Mouse (Mus musculus): Measurements from ENCODE around the gene Gm17334. TPM values are rescaled to one million over a fixed set of nuclear protein-coding genes. Genes with fewer than 3 reads are reported as not detected.

Gm17334 gene
- polyA plus RNA-seq, 1 experiment from 2014 or later, result not detected

DNA sequence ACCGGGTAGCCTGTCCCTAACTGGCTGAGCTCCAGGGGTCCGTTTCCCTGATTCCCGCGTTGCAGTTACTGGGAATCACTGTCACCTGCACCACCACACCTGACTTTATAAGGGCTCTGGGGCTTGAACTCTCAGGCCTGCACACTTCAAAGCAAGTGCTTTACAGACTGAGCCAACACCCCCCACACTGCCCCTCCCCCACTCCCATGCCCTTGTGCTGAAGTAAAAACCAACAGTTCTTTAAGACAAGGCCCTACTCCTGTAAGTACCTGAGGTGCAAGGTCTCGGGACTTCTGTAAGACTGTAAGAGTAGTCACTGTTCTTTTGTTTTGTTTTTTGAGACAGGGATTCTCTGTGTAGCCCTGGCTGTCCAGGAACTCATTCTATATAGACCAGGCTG lies 5.5 kb upstream of the Gm17334 start:
- H3K9me3 ChIP-seq, result no peaks in the 10 kb centered on the region
- H3K4me2 ChIP-seq, result no peak overlapping the region
- no peak overlapping the region for H3K9ac ChIP-seq
- no peak overlapping the region for H3K4me3 ChIP-seq
- no peaks in the 10 kb centered on the region for H3K27me3 ChIP-seq
- no peaks in the 10 kb centered on the region for H3K36me3 ChIP-seq
- 85% methylated on average over 5 of the region's 5 CpGs for WGBS
- H3K27ac ChIP-seq, result no peak overlapping the region
- no peaks in the 10 kb centered on the region for H3K4me1 ChIP-seq (replicated peaks)
- ATAC-seq (ENCODE audit: low FRiP score), result no peak

DNA sequence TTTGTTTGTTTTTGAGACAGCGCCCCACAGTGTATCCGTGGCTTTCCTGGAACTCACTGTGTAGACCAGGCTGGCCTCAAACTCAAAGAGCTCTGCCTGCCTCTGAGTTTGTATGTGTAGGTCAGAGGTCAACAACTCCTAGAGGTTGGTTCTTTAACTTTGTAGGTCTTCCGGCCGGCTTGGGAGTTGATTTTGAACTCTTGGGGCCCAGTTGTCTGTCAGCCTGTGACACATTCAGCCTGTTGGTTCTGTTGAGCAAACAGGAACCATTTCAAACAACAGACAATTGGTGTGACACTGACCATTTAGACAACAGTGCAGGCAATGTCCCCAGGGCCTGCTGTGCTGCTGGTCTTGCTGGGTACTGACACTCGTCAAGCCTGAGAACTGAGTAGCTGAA lies 4.7 kb upstream of the Gm17334 start:
- Histone ChIP-seq H3K27ac (no peak overlapping the region), H3K4me2 (no peak overlapping the region), H3K9me3 (no peaks in the 10 kb centered on the region), H3K36me3 (no peaks in the 10 kb centered on the region), H3K9ac (no peak overlapping the region), H3K4me1 (replicated peaks) (no peaks in the 10 kb centered on the region), H3K4me3 (no peak overlapping the region), H3K27me3 (0 out of 2 replicates have a peak, but pooled peaks cover under 1% of the 10 kb centered on the region)
- ATAC-seq (ENCODE audit: low FRiP score), result no peak
- WGBS, result 73% methylated on average over 5 of the region's 5 CpGs

DNA sequence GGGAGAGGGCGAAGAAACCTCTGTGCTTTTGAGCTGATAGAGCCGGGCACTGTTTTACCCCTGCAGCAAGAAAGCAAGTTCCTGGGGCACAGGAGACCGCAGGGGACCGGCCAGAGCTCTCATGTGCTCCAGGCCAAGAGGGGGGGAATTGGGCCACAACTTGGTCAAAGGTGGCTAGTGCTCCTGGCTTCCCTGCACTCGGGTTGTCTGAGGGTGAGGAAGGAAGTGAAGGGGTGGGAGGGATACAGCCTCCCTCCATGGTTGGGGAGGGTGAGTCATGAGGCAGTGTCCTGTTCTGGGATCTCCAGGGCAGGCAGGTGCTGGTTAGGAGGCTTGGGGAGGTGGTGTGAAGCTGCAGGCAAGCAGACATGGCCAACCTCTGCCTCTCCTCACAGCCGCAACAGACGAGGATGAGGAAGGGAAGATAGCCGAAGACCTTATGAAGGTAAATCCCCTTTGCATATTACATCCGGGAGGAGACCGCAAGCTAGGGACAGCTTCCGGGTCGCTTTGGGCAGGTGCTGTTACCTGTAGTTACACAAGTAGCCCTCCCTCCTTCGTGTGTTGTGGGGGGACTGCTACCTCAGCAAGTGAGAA lies 1.8 kb upstream of the Gm17334 start:
- ATAC-seq (ENCODE audit: low FRiP score), result no peak
- Histone ChIP-seq H3K4me3 (no peak overlapping the region), H3K27me3 (peaks cover 21% of the 10 kb centered on the region), H3K9me3 (no peaks in the 10 kb centered on the region), H3K36me3 (no peaks in the 10 kb centered on the region), H3K9ac (no peak overlapping the region), H3K4me2 (no peak overlapping the region), H3K4me1 (replicated peaks) (peaks cover 6% of the 10 kb centered on the region), H3K27ac (no peak overlapping the region)
- 89% methylated on average over 13 of the region's 13 CpGs for WGBS

DNA sequence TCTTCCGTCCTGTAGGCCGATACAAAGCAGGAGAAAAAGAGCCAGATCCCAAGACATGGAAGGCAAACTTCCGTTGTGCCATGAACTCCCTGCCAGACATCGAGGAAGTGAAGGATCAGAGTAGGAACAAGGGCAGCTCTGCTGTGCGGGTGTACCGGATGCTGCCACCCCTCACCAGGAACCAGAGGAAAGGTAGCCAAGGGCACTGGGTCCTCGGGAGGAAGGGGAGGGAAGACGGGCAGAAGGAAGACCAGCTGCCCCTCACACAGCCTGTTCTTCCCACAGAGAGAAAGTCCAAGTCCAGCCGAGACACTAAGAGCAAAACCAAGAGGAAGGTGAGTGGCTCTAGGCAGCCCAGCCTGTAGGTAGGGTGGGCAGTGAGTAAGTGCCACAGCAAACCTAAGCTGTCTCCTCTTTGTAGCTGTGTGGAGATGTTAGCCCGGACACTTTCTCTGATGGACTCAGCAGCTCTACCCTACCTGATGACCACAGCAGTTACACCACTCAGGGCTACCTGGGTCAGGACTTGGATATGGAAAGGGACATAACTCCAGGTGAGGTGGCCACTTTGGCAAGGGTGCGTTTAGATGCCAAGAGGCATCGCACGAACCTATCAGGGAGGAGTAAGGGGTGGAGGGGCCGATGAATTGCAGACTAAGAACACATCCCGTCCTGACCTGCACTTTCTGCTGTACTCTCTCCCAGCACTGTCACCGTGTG lies 814 bp upstream of the Gm17334 start:
- no peak overlapping the region for H3K9ac ChIP-seq
- H3K4me1 ChIP-seq (replicated peaks), result peaks cover 11% of the 10 kb centered on the region

DNA sequence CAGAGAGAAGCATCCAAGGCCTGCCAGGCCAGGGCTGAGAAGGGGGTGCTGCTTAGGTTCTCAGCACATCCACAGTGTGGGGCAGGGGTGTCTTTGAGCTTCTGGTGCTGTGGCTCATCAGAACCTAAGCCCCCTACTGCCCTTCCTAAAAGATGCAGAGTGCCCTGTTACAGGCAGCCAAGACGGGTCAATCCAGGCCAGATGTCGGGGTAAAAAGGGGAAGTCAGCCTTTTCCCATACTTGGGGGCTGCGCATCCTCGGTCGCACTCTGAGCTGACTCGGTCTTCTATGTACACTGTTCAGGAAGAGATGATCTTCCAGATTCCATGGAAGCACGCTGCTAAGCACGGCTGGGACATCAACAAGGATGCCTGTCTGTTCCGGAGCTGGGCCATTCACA lies 451 bp downstream of the Gm17334 start:
- Histone ChIP-seq H3K4me3 (no peak overlapping the region), H3K4me2 (no peak overlapping the region), H3K9ac (no peak overlapping the region), H3K27ac (no peak overlapping the region), H3K27me3 (peaks cover 37% of the 10 kb centered on the region), H3K9me3 (no peaks in the 10 kb centered on the region), H3K4me1 (replicated peaks) (peaks cover 11% of the 10 kb centered on the region), H3K36me3 (no peaks in the 10 kb centered on the region)
- ATAC-seq (ENCODE audit: low FRiP score), result no peak
- 86% methylated on average over 9 of the region's 9 CpGs for WGBS

More for the DNA sequence above, 814 bp upstream of the Gm17334 start:
- Histone ChIP-seq H3K9me3 (no peaks in the 10 kb centered on the region), H3K27ac (no peak overlapping the region), H3K4me3 (no peak overlapping the region), H3K27me3 (peaks cover 28% of the 10 kb centered on the region), H3K36me3 (no peaks in the 10 kb centered on the region), H3K4me2 (no peak overlapping the region)
- ATAC-seq (ENCODE audit: low FRiP score), result no peak
- WGBS, result 89% methylated on average over 16 of the region's 16 CpGs

DNA sequence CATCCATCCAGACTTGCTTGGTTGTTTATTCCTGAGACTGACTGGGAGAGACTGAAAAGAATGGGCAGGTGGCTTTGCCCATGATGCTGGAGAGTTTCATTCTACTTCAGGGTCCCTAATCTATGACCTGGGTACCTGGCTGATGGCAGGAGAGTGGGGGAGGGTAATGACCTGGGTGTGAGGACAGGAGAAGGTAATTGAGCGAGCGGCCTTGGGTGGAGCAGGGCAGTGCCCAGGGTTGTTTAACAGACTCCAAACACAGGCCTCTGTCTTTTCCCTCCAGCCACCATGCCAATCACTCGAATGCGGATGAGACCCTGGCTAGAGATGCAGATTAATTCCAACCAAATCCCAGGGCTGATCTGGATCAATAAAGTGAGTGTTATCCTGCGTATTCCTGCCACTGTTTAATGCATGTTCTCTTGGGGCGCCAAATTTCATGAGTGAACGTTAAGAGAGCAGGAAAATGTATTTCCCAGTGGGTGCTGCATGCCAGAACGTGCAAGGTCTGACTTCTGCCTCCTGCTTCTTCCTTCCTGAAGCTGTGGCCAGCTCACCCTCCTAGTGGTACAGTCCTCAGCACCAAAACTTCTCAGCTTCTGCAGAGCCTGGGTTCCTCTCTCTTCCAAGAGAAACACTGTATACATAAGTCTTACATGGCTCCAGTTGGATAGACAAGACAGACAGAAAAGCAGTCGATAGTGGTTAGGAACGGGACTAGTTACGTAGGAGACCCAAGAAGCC lies 1.8 kb downstream of the Gm17334 start:
- H3K36me3 ChIP-seq, result no peaks in the 10 kb centered on the region
- no peak overlapping the region; the same call in 1 of the 2 replicates for H3K9ac ChIP-seq
- 82% methylated on average over 11 of the region's 11 CpGs for WGBS
- H3K27me3 ChIP-seq, result peaks cover 46% of the 10 kb centered on the region
- H3K9me3 ChIP-seq, result no peaks in the 10 kb centered on the region
- no peak for ATAC-seq (ENCODE audit: low FRiP score)
- H3K4me2 ChIP-seq, result peak overlapping the region; percentile 97
- H3K4me3 ChIP-seq, result peak overlapping the region; percentile 74; the same call in 1 of the 2 replicates
- peaks cover 11% of the 10 kb centered on the region for H3K4me1 ChIP-seq (replicated peaks)
- H3K27ac ChIP-seq, result no peak overlapping the region

DNA sequence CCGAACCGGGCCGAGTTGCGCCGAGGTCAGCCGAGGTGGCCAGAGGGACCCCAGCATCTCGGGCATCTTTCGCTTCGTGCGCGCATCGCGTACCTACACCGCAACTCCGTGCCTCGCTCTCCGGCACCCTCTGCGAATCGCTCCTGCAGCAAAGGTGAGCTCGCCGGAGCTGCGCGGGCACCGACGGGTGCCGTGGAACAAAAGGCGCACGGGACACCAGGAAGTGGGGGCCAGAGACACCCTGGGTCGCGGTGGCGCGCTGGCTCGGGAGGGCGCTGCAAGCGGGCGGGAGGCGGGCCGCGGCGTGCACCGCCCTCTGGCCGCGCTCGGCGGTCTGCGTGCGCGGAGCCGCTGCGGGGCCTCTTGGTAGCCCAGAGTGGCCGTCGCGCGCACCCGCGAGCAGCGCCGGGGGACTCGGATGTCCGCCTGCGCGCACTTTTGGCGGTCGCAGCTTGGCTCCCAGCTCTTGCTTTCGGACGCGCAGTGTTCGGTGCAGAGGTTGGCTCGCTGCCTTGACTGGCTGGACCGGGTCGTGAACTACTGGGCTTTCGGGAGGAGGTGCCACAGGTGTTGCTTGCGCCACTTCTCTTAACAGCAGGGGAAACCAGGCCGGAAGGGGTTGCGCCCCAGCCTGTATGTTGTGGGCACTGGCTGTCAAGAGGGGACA lies 2.7 kb downstream of the Gm17334 start:
- Histone ChIP-seq H3K4me3 (peak overlapping the region; percentile 74), H3K36me3 (no peaks in the 10 kb centered on the region), H3K4me2 (peak overlapping the region; percentile 97), H3K9me3 (no peaks in the 10 kb centered on the region), H3K4me1 (replicated peaks) (peaks cover 11% of the 10 kb centered on the region), H3K9ac (peak overlapping the region; percentile 78), H3K27ac (no peak overlapping the region), H3K27me3 (peaks cover 50% of the 10 kb centered on the region)
- under 1% methylated on average over 75 of the region's 75 CpGs for WGBS
- peak; percentile 85 for ATAC-seq (ENCODE audit: low FRiP score)

DNA sequence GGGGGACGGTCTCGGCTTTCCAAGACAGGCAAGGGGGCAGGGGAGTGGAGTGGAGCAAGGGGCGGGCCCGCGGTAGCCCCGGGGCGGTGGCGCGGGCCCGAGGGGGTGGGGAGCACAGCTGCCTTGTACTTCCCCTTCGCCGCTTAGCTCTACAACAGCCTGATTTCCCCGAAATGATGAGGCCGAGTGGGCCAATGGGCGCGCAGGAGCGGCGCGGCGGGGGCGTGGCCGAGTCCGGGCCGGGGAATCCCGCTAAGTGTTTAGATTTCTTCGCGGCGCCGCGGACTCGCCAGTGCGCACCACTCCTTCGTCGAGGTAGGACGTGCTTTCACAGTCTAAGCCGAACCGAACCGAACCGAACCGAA lies 3.2 kb downstream of the Gm17334 start, which contains the start of gene Irf1:
Irf1 (plus strand) TSS at position 255 of the 365 bp plus-strand sequence.
- no peaks in the 10 kb centered on the region for H3K9me3 ChIP-seq
- H3K36me3 ChIP-seq, result no peaks in the 10 kb centered on the region
- peak within 1 kb of the TSS; percentile 74 for H3K4me3 ChIP-seq
- H3K4me1 ChIP-seq (replicated peaks), result peaks cover 11% of the 10 kb centered on the region
- peak within 1 kb of the TSS; percentile 97 for H3K4me2 ChIP-seq
- ATAC-seq (ENCODE audit: low FRiP score), result peak; percentile 91
- peaks cover 52% of the 10 kb centered on the region for H3K27me3 ChIP-seq
- WGBS, result under 1% methylated on average over 37 of the region's 40 CpGs
- no peak within 1 kb of the TSS for H3K27ac ChIP-seq
- peak within 1 kb of the TSS; percentile 78 for H3K9ac ChIP-seq

DNA sequence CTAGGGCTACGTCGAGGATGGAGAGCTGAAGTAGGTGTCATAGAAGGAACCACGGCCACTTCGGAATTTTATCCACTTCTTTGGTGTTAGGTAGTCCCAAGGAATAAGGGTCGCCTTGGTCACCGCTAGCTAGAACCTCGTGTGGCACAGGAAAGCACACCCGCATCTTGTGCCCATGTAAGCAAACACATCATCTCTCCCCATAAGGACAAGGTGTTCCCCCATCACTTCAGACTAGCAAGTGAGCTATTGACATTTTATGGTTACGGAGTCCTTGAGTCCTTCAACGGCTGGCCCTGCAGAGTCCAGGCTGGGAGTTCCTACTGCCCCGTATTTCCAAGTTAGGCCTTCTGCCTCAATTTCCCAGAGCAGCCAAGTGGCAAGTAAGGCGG lies 3.8 kb downstream of the Gm17334 start:
- Histone ChIP-seq H3K4me3 (peak overlapping the region; percentile 74), H3K9me3 (no peaks in the 10 kb centered on the region), H3K9ac (peak overlapping the region; percentile 78), H3K4me1 (replicated peaks) (peaks cover 13% of the 10 kb centered on the region), H3K27ac (no peak overlapping the region), H3K36me3 (no peaks in the 10 kb centered on the region), H3K27me3 (peaks cover 58% of the 10 kb centered on the region), H3K4me2 (peak overlapping the region; percentile 97)
- WGBS, result 65% methylated on average over 12 of the region's 12 CpGs
- no peak for ATAC-seq (ENCODE audit: low FRiP score)

DNA sequence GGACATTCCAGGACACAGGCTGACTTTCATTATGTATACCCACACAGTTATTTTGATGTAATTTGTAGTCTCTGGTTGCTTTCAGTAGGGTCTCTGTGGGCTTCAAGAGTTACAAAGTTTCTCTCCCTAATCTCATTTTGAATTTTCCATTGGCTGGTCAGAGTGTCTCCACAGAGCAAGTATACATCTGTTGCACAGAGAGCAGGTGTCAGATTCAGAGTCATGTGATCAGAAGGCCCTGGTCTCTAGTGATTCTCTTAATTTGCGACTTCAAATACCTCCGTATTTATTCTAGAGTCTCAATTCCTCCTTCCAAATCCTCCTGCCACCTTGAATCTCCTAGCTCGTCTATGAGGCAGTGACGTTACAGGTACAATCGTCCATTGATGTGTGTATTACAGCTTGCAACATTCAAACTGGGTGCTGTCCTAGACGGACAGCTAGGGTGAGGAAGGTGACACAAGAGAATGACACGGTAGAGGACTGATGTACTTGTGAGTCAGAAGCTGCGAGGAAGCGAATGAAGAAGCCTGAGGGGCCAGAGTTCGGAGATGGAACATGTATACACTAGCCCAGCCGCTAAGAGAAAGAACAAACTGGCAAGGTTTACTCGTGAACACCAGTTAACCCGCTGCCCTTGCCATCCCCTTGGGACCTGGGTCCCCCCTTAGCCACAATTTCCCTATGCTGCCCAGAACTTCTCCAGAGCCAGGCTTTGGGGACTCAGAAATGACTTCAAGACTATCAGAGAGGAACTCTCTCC lies 4.4 kb downstream of the Gm17334 start:
- no peak overlapping the region for H3K9ac ChIP-seq
- no peak for ATAC-seq (ENCODE audit: low FRiP score)
- no peaks in the 10 kb centered on the region for H3K9me3 ChIP-seq
- H3K4me2 ChIP-seq, result no peak overlapping the region
- no peak overlapping the region for H3K4me3 ChIP-seq
- WGBS, result 78% methylated on average over 13 of the region's 13 CpGs
- no peaks in the 10 kb centered on the region for H3K36me3 ChIP-seq
- no peak overlapping the region for H3K27ac ChIP-seq
- peaks cover 18% of the 10 kb centered on the region for H3K4me1 ChIP-seq (replicated peaks)
- H3K27me3 ChIP-seq, result peaks cover 63% of the 10 kb centered on the region

DNA sequence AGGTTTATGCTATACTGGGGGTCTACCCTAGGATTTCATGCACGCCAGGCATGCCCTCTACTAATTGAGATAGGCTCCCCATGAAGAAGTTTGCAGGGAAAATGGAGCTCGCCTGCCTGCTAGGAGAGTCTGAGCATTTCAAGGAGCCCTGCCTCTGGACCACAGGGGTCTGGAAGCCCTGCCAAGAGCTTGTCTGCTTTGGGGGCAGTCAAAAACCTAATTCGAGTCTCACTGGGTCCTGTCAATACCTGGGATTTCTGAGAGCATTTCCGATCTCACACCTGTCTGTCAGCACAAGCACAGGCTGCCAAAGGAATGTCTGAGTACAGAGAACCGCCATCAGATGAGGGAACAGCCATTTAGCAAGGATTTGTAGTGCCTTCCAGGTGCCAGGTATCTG lies 8.4 kb downstream of the Gm17334 start:
- H3K4me2 ChIP-seq, result no peak overlapping the region
- H3K4me1 ChIP-seq (replicated peaks), result peaks cover 37% of the 10 kb centered on the region
- no peak overlapping the region for H3K4me3 ChIP-seq
- H3K36me3 ChIP-seq, result no peaks in the 10 kb centered on the region
- no peaks in the 10 kb centered on the region for H3K9me3 ChIP-seq
- H3K27ac ChIP-seq, result no peak overlapping the region
- H3K27me3 ChIP-seq, result peaks cover 83% of the 10 kb centered on the region
- WGBS, result 39% methylated on average over 5 of the region's 5 CpGs
- ATAC-seq (ENCODE audit: low FRiP score), result no peak
- no peak overlapping the region for H3K9ac ChIP-seq
